17 mouse cellular contexts compared by ENCODE assay signal in genomic region chr3:108358445-108358844, GRCm38 (mm10). TPM values are rescaled to one million over a fixed set of nuclear protein-coding genes. Genes with fewer than 3 reads are reported as not detected.
DNase-seq lines count a peak whose midpoint lies in the region; ATAC-seq and TF ChIP-seq lines count a peak whose summit lies in the region.
"Had no signal": no experiment of that assay in that cellular context is flagged by ENCODE, and none has a peak within 500 bp of the region (broad histone marks: within the 10 kb centered on the region; RNA-seq: fewer than 3 reads in every experiment).

No protein-coding gene starts in this region.

- TF ChIP-seq CTCF in layer of hippocampus, adult 2 months (conservative IDR thresholded peaks at IDR 0.05): no peak

- no peak for DNase-seq in cerebellum, postnatal 4 days (ENCODE audit: low spot score in 2 of 2)
- DNase-seq in left cerebral cortex, adult 11 months (ENCODE audit: low spot score): peak; percentile 55
- no peak for DNase-seq in left cerebral cortex, postnatal 4 days
- DNase-seq in layer of hippocampus, adult 2 months (ENCODE audit: low spot score in 2 of 2): peak; percentile 64 to 79
- DNase-seq in right cerebral cortex, postnatal 10 days (ENCODE audit: low spot score in 2 of 2): peak; percentile 51 to 75
- DNase-seq: adrenal gland, postnatal 10 days; heart, adult 2 months; liver, embryonic 13.5 days; lung, postnatal 10 days; retina, postnatal 1 day had no signal

- peak overlapping the region; percentile 95 for H3K27ac ChIP-seq in layer of hippocampus, adult 2 months
- H3K27ac ChIP-seq: heart, adult 2 months; hindbrain, embryonic 12.5 days; limb, embryonic 10.5 days; liver, embryonic 13.5 days; neural tube, embryonic 15.5 days had no signal

- 0 out of 2 replicates have a peak, but pooled peaks have one; percentile 7 for ATAC-seq in cerebellum, adult (ENCODE audit: insufficient number of reproducible peaks, low FRiP score, low TSS enrichment)
- no peak for ATAC-seq in megakaryocyte-erythroid progenitor cell, adult 5-6 weeks (replicated peaks; ENCODE audit: low FRiP score, low TSS enrichment, poor library complexity, severe bottlenecking)
- no peak for ATAC-seq in granulocyte monocyte progenitor cell, adult 5-6 weeks (replicated peaks; ENCODE audit: poor library complexity, severe bottlenecking)

- intact Hi-C loops in left cerebral cortex, postnatal 4 days (cut with DNase I): no loop called here

- no peak overlapping the region for H3K4me3 ChIP-seq in layer of hippocampus, adult 2 months
- H3K4me3 ChIP-seq: heart, adult 2 months; hindbrain, embryonic 12.5 days; limb, embryonic 10.5 days; liver, embryonic 13.5 days; neural tube, embryonic 15.5 days had no signal

RNA-seq across cellular contexts. Expression of gene Mybphl, which starts 6.3 kb away (rescaled TPM):
- under 1 TPM in 1 of 2 experiments, not detected in 1; 0.30 TPM for total RNA-seq in left cerebral cortex, postnatal 4 days (2021)
- total RNA-seq in layer of hippocampus, adult 2 months (2021): 1 to 10 TPM in 1 of 2 experiments, under 1 TPM in 1; 0.83 to 1.5 TPM
- total RNA-seq in megakaryocyte-erythroid progenitor cell, adult 5-6 weeks (2014; fragmentation: Nextera tagmentation): not detected in 2 replicates
- not detected in 2 replicates for total RNA-seq in megakaryocyte-erythroid progenitor cell, adult 5-6 weeks (2017)
- not detected in 2 replicates for total RNA-seq in granulocyte monocyte progenitor cell, adult 5-6 weeks (2014; fragmentation: Nextera tagmentation)
- total RNA-seq in granulocyte monocyte progenitor cell, adult 5-6 weeks (2017): not detected in 2 replicates
- total RNA-seq: adrenal gland, postnatal 10 days; gastrocnemius, adult 8-10 months had no signal

RNA-seq across cellular contexts. Expression of gene Psrc1, which starts 25.2 kb away (rescaled TPM):
- 1 to 10 TPM; 4.3 to 6.9 TPM for total RNA-seq in left cerebral cortex, postnatal 4 days (2021)
- 10 to 100 TPM; 17.5 to 22.2 TPM for total RNA-seq in layer of hippocampus, adult 2 months (2021)
- 34.4 and 34.9 TPM in 2 replicates for total RNA-seq in megakaryocyte-erythroid progenitor cell, adult 5-6 weeks (2014; fragmentation: Nextera tagmentation)
- total RNA-seq in megakaryocyte-erythroid progenitor cell, adult 5-6 weeks (2017): 13.6 and 24.9 TPM in 2 replicates
- total RNA-seq in granulocyte monocyte progenitor cell, adult 5-6 weeks (2014; fragmentation: Nextera tagmentation): 11.6 and 14.3 TPM in 2 replicates
- 12.9 and 16.2 TPM in 2 replicates for total RNA-seq in granulocyte monocyte progenitor cell, adult 5-6 weeks (2017)
- total RNA-seq: gastrocnemius, adult 8-10 months had no signal

RNA-seq across cellular contexts. Expression of gene Celsr2, which starts 56.9 kb away (rescaled TPM):
- total RNA-seq in left cerebral cortex, postnatal 4 days (2021): 100 to 1,000 TPM; 136 to 149 TPM
- total RNA-seq in layer of hippocampus, adult 2 months (2021): 100 to 1,000 TPM; 185 to 201 TPM
- 1.8 and 6.5 TPM in 2 replicates for total RNA-seq in megakaryocyte-erythroid progenitor cell, adult 5-6 weeks (2014; fragmentation: Nextera tagmentation)
- total RNA-seq in megakaryocyte-erythroid progenitor cell, adult 5-6 weeks (2017): 0.42 and 2.3 TPM in 2 replicates
- 0.58 and 2.5 TPM in 2 replicates for total RNA-seq in granulocyte monocyte progenitor cell, adult 5-6 weeks (2014; fragmentation: Nextera tagmentation)
- 0.04 and 0.15 TPM in 2 replicates for total RNA-seq in granulocyte monocyte progenitor cell, adult 5-6 weeks (2017)

Comparison
In these comparisons a context has a peak if more than half of its experiments do, and no peak if none do; other contexts are left out.
1. DNase-seq: peak in left cerebral cortex, adult 11 months (single experiment), layer of hippocampus, adult 2 months (2 of 2) and right cerebral cortex, postnatal 10 days (2 of 2); none in cerebellum, postnatal 4 days (0 of 2) and left cerebral cortex, postnatal 4 days (single experiment).
2. RNA of gene Celsr2, which starts 56.9 kb away (total RNA-seq): 185 to 201 TPM in layer of hippocampus, adult 2 months and 136 to 149 TPM in left cerebral cortex, postnatal 4 days; 0.42 to 6.5 TPM in megakaryocyte-erythroid progenitor cell, adult 5-6 weeks and 0.04 to 2.5 TPM in granulocyte monocyte progenitor cell, adult 5-6 weeks; every median in the first group is over 10 times any median in the second.